Comparison of ENCODE assay signal across 22 mouse cellular contexts in the genomic region with DNA sequence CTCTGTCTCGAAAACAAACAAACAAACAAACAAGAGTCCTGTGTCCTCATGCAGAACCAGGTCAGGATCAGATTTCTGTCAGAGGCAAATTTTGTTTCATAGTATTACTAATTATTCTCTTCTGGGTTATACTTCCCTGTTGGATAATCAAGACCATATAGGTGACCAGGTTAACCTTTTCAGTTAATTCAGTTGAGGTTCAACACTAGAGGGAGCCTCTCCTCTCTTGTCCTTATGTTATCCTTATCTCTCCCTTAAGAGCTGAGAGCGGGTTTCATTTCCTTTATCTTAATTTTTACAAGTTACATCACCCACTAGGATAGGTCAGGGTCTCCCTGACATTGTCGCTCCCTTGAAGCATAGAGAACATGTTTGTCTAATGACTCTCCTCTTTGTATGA.
DNase-seq lines count a peak whose midpoint lies in the region; ATAC-seq and TF ChIP-seq lines count a peak whose summit lies in the region.
"Had no signal": no experiment of that assay in that cellular context is flagged by ENCODE, and none has a peak within 500 bp of the region (broad histone marks: within the 10 kb centered on the region; RNA-seq: fewer than 3 reads in every experiment).

No protein-coding gene starts in this region.

- no peak overlapping the region for H3K9ac ChIP-seq in midbrain, postnatal 0 days (replicated peaks; ENCODE audit: low read length, poor library complexity, severe bottlenecking)
- no peak overlapping the region for H3K9ac ChIP-seq in midbrain, embryonic 15.5 days
- H3K9ac ChIP-seq: embryonic facial prominence, embryonic 12.5 days; forebrain, embryonic 12.5 days; heart, embryonic 15.5 days; hindbrain, embryonic 14.5 days; intestine, embryonic 15.5 days had no signal

- intact Hi-C loops in gastrocnemius, adult 2 months (cut with DNase I) = loop anchor here (5.0 kb wide), 1 partner anchor 225 kb away; no protein-coding TSS in a partner anchor
- intact Hi-C loops in heart, postnatal 14 days (cut with DNase I) = no loop called here

- H3K4me2 ChIP-seq in midbrain, postnatal 0 days (ENCODE audit: low read depth, low read length, poor library complexity, severe bottlenecking) = no peak overlapping the region
- no peak overlapping the region for H3K4me2 ChIP-seq in midbrain, embryonic 15.5 days
- H3K4me2 ChIP-seq: embryonic facial prominence, embryonic 12.5 days; forebrain, embryonic 12.5 days; heart, embryonic 15.5 days; hindbrain, embryonic 14.5 days; intestine, embryonic 15.5 days had no signal

- no peaks in the 10 kb centered on the region for H3K27me3 ChIP-seq in midbrain, postnatal 0 days (ENCODE audit: insufficient read depth, low read length)
- no peaks in the 10 kb centered on the region for H3K27me3 ChIP-seq in midbrain, embryonic 15.5 days (replicated peaks)
- H3K27me3 ChIP-seq: embryonic facial prominence, embryonic 12.5 days; forebrain, embryonic 12.5 days; heart, embryonic 15.5 days; intestine, embryonic 15.5 days had no signal

- H3K27ac ChIP-seq in gastrocnemius, adult 2 months = no peak overlapping the region
- no peak overlapping the region for H3K27ac ChIP-seq in midbrain, postnatal 0 days (ENCODE audit: low read depth, low read length)
- no peak overlapping the region for H3K27ac ChIP-seq in midbrain, embryonic 15.5 days
- H3K27ac ChIP-seq: embryonic facial prominence, embryonic 12.5 days; forebrain, embryonic 12.5 days; heart, embryonic 10.5 days; heart, embryonic 15.5 days; hindbrain, embryonic 10.5 days; hindbrain, embryonic 14.5 days; intestine, embryonic 15.5 days had no signal

- H3K9me3 ChIP-seq in midbrain, postnatal 0 days (ENCODE audit: low read length) = no peaks in the 10 kb centered on the region
- no peaks in the 10 kb centered on the region for H3K9me3 ChIP-seq in midbrain, embryonic 15.5 days
- H3K9me3 ChIP-seq: embryonic facial prominence, embryonic 12.5 days; forebrain, embryonic 12.5 days; heart, embryonic 10.5 days; heart, embryonic 15.5 days; hindbrain, embryonic 10.5 days; intestine, embryonic 15.5 days had no signal

- ATAC-seq in midbrain, postnatal 0 days (ENCODE audit: low FRiP score) = no peak
- no peak for ATAC-seq in midbrain, embryonic 15.5 days (replicated peaks)
- ATAC-seq: intestine, embryonic 15.5 days had no signal

- peak; percentile 32; the same call in 1 of the 2 replicates for TF ChIP-seq CTCF in gastrocnemius, adult 2 months (IDR thresholded peaks at IDR 0.05)
- TF ChIP-seq CTCF in midbrain, postnatal 0 days (IDR thresholded peaks at IDR 0.05) = 0 out of 2 replicates have a peak, but pooled peaks have one; percentile 5

- H3K4me1 ChIP-seq in midbrain, postnatal 0 days (ENCODE audit: insufficient read depth, low read length) = no peaks in the 10 kb centered on the region
- no peaks in the 10 kb centered on the region for H3K4me1 ChIP-seq in midbrain, embryonic 15.5 days
- H3K4me1 ChIP-seq: embryonic facial prominence, embryonic 12.5 days; forebrain, embryonic 12.5 days; heart, embryonic 10.5 days; heart, embryonic 15.5 days; hindbrain, embryonic 10.5 days; intestine, embryonic 15.5 days had no signal

- H3K4me3 ChIP-seq in gastrocnemius, adult 2 months = no peak overlapping the region
- H3K4me3 ChIP-seq in midbrain, postnatal 0 days (ENCODE audit: low read depth, low read length) = no peak overlapping the region
- no peak overlapping the region for H3K4me3 ChIP-seq in midbrain, embryonic 15.5 days
- H3K4me3 ChIP-seq: embryonic facial prominence, embryonic 12.5 days; forebrain, embryonic 12.5 days; heart, embryonic 10.5 days; heart, embryonic 15.5 days; hindbrain, embryonic 10.5 days; intestine, embryonic 15.5 days had no signal

- WGBS in midbrain, postnatal 0 days = 78% methylated on average over 3 of the region's 3 CpGs
- WGBS in midbrain, embryonic 15.5 days = 74% methylated on average over 3 of the region's 3 CpGs

- no peak for DNase-seq in gastrocnemius, adult 2 months
- DNase-seq in gastrocnemius, postnatal 4 days (ENCODE audit: low spot score in 2 of 2) = no peak
- DNase-seq in midbrain, postnatal 0 days (ENCODE audit: low spot score) = no peak
- DNase-seq in ZHBTc4 (ENCODE audit: low read depth, low spot score) = peak; percentile 11
- DNase-seq in neural tube, embryonic 10.5 days (ENCODE audit: extremely low spot score, low spot score) = no peak
- no peak for DNase-seq in cerebellum, adult 9-11 months
- no peak for DNase-seq in heart, postnatal 14 days
- DNase-seq: adrenal gland, adult 2 months; adrenal gland, postnatal 25 days; cerebellum, adult 11 months; cerebellum, adult 8-10 months; cerebellum, postnatal 25 days; gastrocnemius, postnatal 36 days; heart, adult 18-20 months had no signal

- no peaks in the 10 kb centered on the region for H3K36me3 ChIP-seq in midbrain, postnatal 0 days (ENCODE audit: insufficient read depth, low read length)
- H3K36me3 ChIP-seq in midbrain, embryonic 15.5 days (replicated peaks) = no peaks in the 10 kb centered on the region
- H3K36me3 ChIP-seq: embryonic facial prominence, embryonic 12.5 days; forebrain, embryonic 12.5 days; heart, embryonic 10.5 days; heart, embryonic 15.5 days; hindbrain, embryonic 10.5 days; intestine, embryonic 15.5 days had no signal
